Mouse (Mus musculus) limb, embryonic 15.5 days (tissue): ENCODE measurements around the gene Ntrk2. TPM values are rescaled to one million over a fixed set of nuclear protein-coding genes. Genes with fewer than 3 reads are reported as not detected.

Experiments used
- ATAC-seq: fragments of 200-750 bp; cut with Nextera tagmentation; 2 replicates; pipeline ENCODE4 v1.8.0; 2017; ENCODE audit warnings: low read depth, moderate TSS enrichment; ENCODE audit not compliant: insufficient number of reproducible peaks, low FRiP score, low TSS enrichment
- H3K27ac ChIP-seq: fragments of 300-500 bp; sonication (generic); 2 replicates; pipeline ENCODE4 v1.5.1; 2015; ENCODE audit warnings: moderate library complexity, mild to moderate bottlenecking, inconsistent platforms
- H3K27me3 ChIP-seq: fragments of 300-500 bp; sonication (generic); 2 replicates; pipeline ENCODE4 v1.6.1; 2015; ENCODE audit warnings: inconsistent platforms
- H3K36me3 ChIP-seq: fragments of 300-500 bp; sonication (generic); 2 replicates; pipeline ENCODE4 v1.6.1; 2015; ENCODE audit warnings: inconsistent platforms
- H3K4me1 ChIP-seq: fragments of 300-500 bp; sonication (generic); 2 replicates; pipeline ENCODE4 v1.6.1; 2015; ENCODE audit warnings: inconsistent platforms
- H3K4me2 ChIP-seq: fragments of 300-500 bp; sonication (generic); 2 replicates; pipeline ENCODE4 v1.6.1; 2015; ENCODE audit warnings: mild to moderate bottlenecking, inconsistent platforms
- H3K4me3 ChIP-seq: fragments of 300-500 bp; sonication (generic); 2 replicates; pipeline ENCODE4 v1.5.1; 2015; ENCODE audit warnings: mild to moderate bottlenecking, inconsistent platforms
- H3K9ac ChIP-seq: fragments of 300-500 bp; sonication (generic); 2 replicates; pipeline ENCODE4 v1.6.1; 2015; ENCODE audit warnings: inconsistent platforms
- H3K9me3 ChIP-seq: fragments of 300-500 bp; sonication (generic); 2 replicates; pipeline ENCODE4 v1.6.1; 2016; ENCODE audit warnings: inconsistent platforms
- WGBS: fragments of 180-500 bp; shearing (Covaris S2); methylation state at CpG from one replicate; pipeline ENCODE4 v1.1.7; 2015; 5-methylcytosine and 5-hydroxymethylcytosine counted together
- polyA plus RNA-seq: library from polyadenylated mRNA; unstranded; fragments of >200 nt; fragmentation: Nextera tagmentation; extraction: Ambion mirVana; gene quantifications from 2 replicates; pipeline ENCODE4 v1.2.1, GENCODE M21; 2015

The Ntrk2 gene
- 17.9 and 24.1 TPM in 2 replicates for polyA plus RNA-seq

DNA sequence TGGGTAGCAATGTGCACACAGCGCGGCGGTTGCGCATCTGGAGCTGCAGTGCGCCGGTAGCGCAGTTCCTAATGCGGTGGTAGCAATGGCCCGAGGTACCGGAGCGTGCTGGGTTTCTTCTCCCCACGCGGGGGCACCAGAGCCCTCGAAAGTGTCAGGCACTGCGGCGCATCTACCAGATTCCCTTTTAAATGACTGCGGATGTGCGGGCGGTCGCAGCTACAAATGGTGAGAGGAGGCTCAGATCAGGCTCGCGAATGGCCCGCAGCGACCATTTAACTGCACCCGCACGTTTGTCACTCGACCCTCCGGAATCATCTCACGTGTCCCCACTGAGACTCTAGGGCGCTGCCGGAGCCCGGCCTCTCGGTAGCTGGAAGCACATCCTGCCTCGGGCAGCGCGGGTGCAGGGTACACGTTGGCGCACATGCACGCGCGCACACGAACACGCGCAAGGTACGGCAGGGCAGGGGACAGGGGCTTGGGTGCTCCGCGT is at the start of gene Ntrk2:
Ntrk2 (plus strand) TSS at position 173 of the 496 bp plus-strand sequence.
- Histone ChIP-seq H3K27ac (no peak within 1 kb of the TSS), H3K4me2 (peak within 1 kb of the TSS; percentile 98), H3K9me3 (no peaks in the 10 kb centered on the region), H3K36me3 (no peaks in the 10 kb centered on the region), H3K9ac (no peak within 1 kb of the TSS), H3K4me3 (peak within 1 kb of the TSS; percentile 53), H3K4me1 (peaks cover 23% of the 10 kb centered on the region), H3K27me3 (peaks cover 62% of the 10 kb centered on the region)
- under 1% methylated on average over 47 of the region's 47 CpGs for WGBS
- no peak for ATAC-seq

- Histone ChIP-seq H3K9me3 (no peaks in the 10 kb centered on the region), H3K4me3 (no peak overlapping the region), H3K4me2 (no peak overlapping the region), H3K4me1 (no peaks in the 10 kb centered on the region), H3K9ac (no peak overlapping the region), H3K36me3 (no peaks in the 10 kb centered on the region), H3K27me3 (no peaks in the 10 kb centered on the region), H3K27ac (no peak overlapping the region)
- 86% methylated on average over 5 of the region's 5 CpGs for WGBS
- ATAC-seq: no peak
Measured at GRCm38 (mm10) chr13:58761003-58761630, 45.3 kb upstream of the Ntrk2 start.

GRCm38 (mm10) chr13:58768258-58768657 is 38.1 kb upstream of the Ntrk2 start:
- WGBS: 89% methylated on average over 6 of the region's 6 CpGs
- H3K36me3 ChIP-seq: no peaks in the 10 kb centered on the region
- H3K27ac ChIP-seq: no peak overlapping the region
- H3K27me3 ChIP-seq: no peaks in the 10 kb centered on the region
- no peaks in the 10 kb centered on the region for H3K9me3 ChIP-seq
- no peak for ATAC-seq
- H3K4me1 ChIP-seq: no peaks in the 10 kb centered on the region
- H3K9ac ChIP-seq: no peak overlapping the region
- H3K4me2 ChIP-seq: no peak overlapping the region
- no peak overlapping the region for H3K4me3 ChIP-seq

DNA sequence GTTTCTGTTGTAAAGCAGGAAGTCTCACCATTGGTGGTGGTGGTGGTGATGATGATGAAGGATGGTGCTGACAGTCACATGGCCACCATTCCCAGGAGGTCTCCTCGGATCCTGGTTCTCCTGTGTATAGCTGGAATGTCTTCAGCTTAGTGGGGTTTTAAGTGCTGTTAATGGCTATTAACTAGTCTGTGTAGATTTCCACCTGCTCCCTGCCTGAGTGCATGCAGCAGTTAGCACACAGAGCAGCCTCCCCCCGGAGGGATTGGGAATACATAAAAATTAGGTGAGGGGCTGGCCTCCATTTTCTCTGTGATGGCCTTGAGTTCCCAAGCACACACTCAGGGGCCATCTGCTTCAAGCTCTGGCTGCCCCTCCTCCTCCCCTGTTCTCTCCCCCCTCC is 36.9 kb upstream of the Ntrk2 start:
- Histone ChIP-seq H3K4me2 (no peak overlapping the region), H3K4me1 (no peaks in the 10 kb centered on the region), H3K27ac (no peak overlapping the region), H3K9me3 (no peaks in the 10 kb centered on the region), H3K4me3 (no peak overlapping the region), H3K36me3 (no peaks in the 10 kb centered on the region), H3K27me3 (no peaks in the 10 kb centered on the region), H3K9ac (no peak overlapping the region)
- ATAC-seq: no peak
- WGBS: 38% methylated on average over 2 of the region's 2 CpGs

DNA sequence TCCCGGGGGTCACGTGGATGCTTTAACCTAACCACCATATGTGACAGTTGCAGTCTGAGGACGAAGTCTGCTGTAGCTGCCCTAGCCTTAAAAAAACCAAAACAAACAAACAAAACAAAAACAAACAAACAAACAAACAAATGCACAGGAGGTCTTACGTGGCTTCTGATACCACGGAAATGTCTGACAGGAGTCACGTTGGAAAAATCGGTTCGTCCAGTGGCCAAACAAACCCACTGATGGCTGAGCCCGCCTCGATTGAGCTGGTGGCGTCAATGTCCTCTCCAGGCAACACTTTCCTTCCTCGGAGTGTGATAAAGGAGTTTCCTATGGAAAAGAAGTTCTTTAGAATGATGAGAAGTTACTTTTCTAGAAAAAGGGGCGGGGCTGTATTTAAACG is 27.1 kb upstream of the Ntrk2 start:
- Histone ChIP-seq H3K36me3 (no peaks in the 10 kb centered on the region), H3K27me3 (no peaks in the 10 kb centered on the region), H3K4me3 (no peak overlapping the region), H3K27ac (no peak overlapping the region), H3K4me1 (no peaks in the 10 kb centered on the region), H3K9ac (no peak overlapping the region), H3K9me3 (no peaks in the 10 kb centered on the region), H3K4me2 (no peak overlapping the region)
- no peak for ATAC-seq
- 90% methylated on average over 14 of the region's 14 CpGs for WGBS

DNA sequence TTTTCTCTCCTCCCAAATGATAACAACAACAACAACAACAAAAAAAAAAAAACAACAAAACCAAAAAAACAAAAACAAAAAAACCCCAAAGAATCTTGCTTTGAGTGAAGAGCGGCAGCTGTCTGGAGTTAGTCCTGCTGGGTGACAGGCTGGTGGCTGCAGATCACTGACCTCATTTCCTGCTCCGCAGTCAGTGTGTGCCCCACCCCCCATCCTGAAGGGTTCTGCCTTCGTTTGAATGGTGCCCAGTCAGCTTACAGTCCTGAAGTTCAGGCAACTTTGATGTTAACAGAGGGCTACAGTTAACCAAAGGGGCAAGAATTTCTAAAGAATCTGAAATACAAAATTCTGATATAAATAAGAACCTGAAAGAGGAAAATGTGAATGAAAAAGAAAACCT is 19.9 kb upstream of the Ntrk2 start:
- Histone ChIP-seq H3K27ac (no peak overlapping the region), H3K9ac (no peak overlapping the region), H3K4me2 (no peak overlapping the region), H3K4me1 (no peaks in the 10 kb centered on the region), H3K36me3 (no peaks in the 10 kb centered on the region), H3K27me3 (no peaks in the 10 kb centered on the region), H3K9me3 (no peaks in the 10 kb centered on the region), H3K4me3 (no peak overlapping the region)
- no peak for ATAC-seq
- 12% methylated on average over 3 of the region's 3 CpGs for WGBS

DNA sequence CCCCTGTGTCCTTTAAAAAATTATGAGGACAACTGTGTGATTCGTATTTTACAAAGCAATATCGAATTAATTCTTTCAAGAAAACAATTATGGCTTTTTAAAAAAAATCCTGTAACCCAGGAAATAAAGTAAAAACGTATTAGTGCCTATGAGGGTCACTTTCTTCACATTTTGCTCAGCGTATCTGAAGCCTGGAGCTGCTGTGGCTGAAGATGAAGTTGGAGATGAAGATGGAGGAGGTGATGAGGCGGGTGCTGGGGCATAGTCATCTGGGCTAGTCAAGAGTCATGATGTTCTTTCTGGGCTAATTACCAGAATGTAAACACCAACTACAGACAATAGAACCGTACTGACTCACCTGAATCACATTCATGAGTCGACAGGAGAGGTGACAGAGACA is 15.6 kb upstream of the Ntrk2 start:
- Histone ChIP-seq H3K4me1 (no peaks in the 10 kb centered on the region), H3K27me3 (no peaks in the 10 kb centered on the region), H3K27ac (no peak overlapping the region), H3K9me3 (no peaks in the 10 kb centered on the region), H3K4me2 (no peak overlapping the region), H3K36me3 (no peaks in the 10 kb centered on the region), H3K4me3 (no peak overlapping the region), H3K9ac (no peak overlapping the region)
- 81% methylated on average over 7 of the region's 7 CpGs for WGBS
- ATAC-seq: no peak

GRCm38 (mm10) chr13:58797386-58797785 is 9.0 kb upstream of the Ntrk2 start:
- Histone ChIP-seq H3K4me1 (no peaks in the 10 kb centered on the region), H3K9ac (no peak overlapping the region), H3K27me3 (no peaks in the 10 kb centered on the region), H3K27ac (no peak overlapping the region), H3K9me3 (no peaks in the 10 kb centered on the region), H3K4me3 (no peak overlapping the region), H3K36me3 (no peaks in the 10 kb centered on the region), H3K4me2 (no peak overlapping the region)
- ATAC-seq: no peak
- WGBS: 88% methylated on average over 7 of the region's 7 CpGs

GRCm38 (mm10) chr13:58801291-58801690 is 5.1 kb upstream of the Ntrk2 start:
- no peak overlapping the region for H3K9ac ChIP-seq
- 0 out of 2 replicates have a peak, but pooled peaks cover 2% of the 10 kb centered on the region for H3K4me1 ChIP-seq
- H3K9me3 ChIP-seq: no peaks in the 10 kb centered on the region
- no peak overlapping the region for H3K4me2 ChIP-seq
- WGBS: 90% methylated on average over 3 of the region's 3 CpGs
- no peak overlapping the region for H3K27ac ChIP-seq
- no peak for ATAC-seq
- H3K36me3 ChIP-seq: no peaks in the 10 kb centered on the region
- peaks cover 19% of the 10 kb centered on the region for H3K27me3 ChIP-seq
- H3K4me3 ChIP-seq: no peak overlapping the region

DNA sequence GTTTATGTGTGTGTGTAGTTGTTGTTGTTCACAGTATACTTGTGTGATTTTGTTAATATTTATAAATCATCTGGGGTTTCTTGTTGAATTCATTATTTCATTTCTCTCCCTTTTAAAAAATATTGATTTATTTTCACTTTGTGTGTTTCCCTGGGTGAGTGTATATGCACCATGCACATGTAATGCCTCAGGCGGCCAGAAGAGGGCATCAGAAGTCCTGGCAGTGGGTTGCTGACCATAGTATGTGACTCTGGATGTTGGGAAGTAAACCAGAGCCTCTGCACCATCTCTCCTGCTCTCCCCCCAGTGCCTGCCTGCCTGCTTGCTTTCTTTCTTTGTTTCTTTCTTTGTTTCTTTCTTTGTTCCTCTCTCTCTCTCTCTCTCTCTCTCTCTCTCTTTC is 2.5 kb upstream of the Ntrk2 start:
- Histone ChIP-seq H3K9me3 (no peaks in the 10 kb centered on the region), H3K4me3 (no peak overlapping the region), H3K36me3 (no peaks in the 10 kb centered on the region), H3K4me2 (no peak overlapping the region), H3K27ac (no peak overlapping the region), H3K27me3 (peaks cover 44% of the 10 kb centered on the region), H3K4me1 (peaks cover 23% of the 10 kb centered on the region), H3K9ac (no peak overlapping the region)
- ATAC-seq: no peak
- WGBS: 11% methylated on average over 1 of the region's 1 CpGs

DNA sequence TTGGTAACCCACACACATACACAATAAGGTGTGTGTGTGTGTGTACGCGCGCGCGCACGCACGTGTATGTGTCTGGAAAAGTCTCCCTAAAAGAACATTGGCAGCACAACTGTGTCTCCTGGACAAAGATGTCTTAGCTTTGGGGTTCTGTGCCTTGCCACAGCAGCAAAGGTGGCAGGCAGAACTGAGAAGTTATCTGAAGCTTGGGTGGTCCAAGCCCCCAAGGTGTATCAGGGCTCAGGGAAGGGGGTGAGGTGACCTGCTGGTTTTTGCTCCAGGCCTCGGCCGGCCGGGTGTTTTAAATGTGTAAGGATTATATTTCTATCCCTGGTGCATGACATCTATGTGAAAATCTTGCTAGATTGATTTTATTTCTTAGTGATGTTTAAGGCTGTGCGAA is 536 bp upstream of the Ntrk2 start:
- Histone ChIP-seq H3K36me3 (no peaks in the 10 kb centered on the region), H3K27ac (no peak overlapping the region), H3K4me2 (no peak overlapping the region), H3K4me1 (peaks cover 23% of the 10 kb centered on the region), H3K9me3 (no peaks in the 10 kb centered on the region), H3K9ac (no peak overlapping the region), H3K4me3 (no peak overlapping the region), H3K27me3 (peaks cover 61% of the 10 kb centered on the region)
- ATAC-seq: no peak
- 77% methylated on average over 11 of the region's 11 CpGs for WGBS

- H3K4me2 ChIP-seq: peak overlapping the region; percentile 98
- WGBS: under 1% methylated on average over 34 of the region's 34 CpGs
- H3K9ac ChIP-seq: no peak overlapping the region
- no peaks in the 10 kb centered on the region for H3K36me3 ChIP-seq
- no peak overlapping the region for H3K27ac ChIP-seq
- H3K4me3 ChIP-seq: peak overlapping the region; percentile 53
- no peaks in the 10 kb centered on the region for H3K9me3 ChIP-seq
- H3K4me1 ChIP-seq: peaks cover 23% of the 10 kb centered on the region
- ATAC-seq: no peak
- peaks cover 62% of the 10 kb centered on the region for H3K27me3 ChIP-seq
Measured at GRCm38 (mm10) chr13:58806896-58807628, 693 bp downstream of the Ntrk2 start.
